Mouse (Mus musculus) ES-E14 (cell line): ENCODE results near the gene Dse.
A peak's percentile ranks its signal among the peaks of the same experiment; 100 is the strongest.

Experiments used
- CHD2 ChIP-seq: IDR thresholded peaks from 2 replicates; pipeline ENCODE4 v1.6.1; 2014; ENCODE audit warnings: mild to moderate bottlenecking, low read depth, low read length, inconsistent platforms
- HCFC1 ChIP-seq: IDR thresholded peaks from 2 replicates; pipeline ENCODE4 v1.6.1; 2012; ENCODE audit warnings: low read length, inconsistent platforms, borderline replicate concordance; ENCODE audit not compliant: insufficient read depth
- ZNF384 ChIP-seq: IDR thresholded peaks from 2 replicates; pipeline ENCODE4 v1.6.1; 2012; ENCODE audit warnings: low read depth, low read length, inconsistent platforms

DNA sequence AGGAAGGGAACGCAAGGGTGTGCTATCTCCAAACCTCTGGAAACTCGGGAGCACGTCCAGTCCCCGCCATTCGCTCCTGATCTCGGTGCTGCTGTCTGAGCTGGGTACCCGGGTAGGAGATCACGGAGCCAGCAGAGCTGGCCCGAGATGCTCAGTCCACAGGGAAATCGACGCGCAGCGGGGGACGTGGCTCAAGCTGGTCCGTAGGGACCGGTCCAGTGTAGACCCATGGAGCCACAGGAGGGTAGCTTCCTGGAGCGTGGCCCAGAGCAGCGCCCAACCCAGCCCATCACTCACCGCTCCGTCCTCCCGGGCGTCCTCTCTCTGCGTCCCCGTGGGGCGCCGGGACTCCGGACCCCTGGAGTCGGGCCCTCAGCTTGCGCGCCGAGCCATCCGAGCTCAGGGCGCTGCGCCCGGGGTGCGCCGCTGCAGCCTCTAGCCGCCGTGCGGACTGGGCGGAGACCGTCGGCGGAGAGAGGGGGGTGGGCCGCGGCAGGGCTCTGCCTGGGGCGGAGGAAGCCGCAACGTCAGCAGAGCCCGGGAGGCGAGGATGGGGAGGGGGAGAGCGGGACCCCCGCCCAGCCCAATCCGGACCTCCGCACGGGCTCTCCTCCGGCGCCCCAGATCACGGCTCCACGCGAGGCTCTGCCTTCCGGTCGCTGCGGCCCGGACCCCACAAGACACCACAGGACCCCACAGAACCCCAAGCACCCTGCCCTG, 572 bp downstream of the Dse start:
- TF ChIP-seq ZNF384, result no peak
- no peak for TF ChIP-seq CHD2
- 0 out of 2 replicates have a peak, but pooled peaks have one; percentile 52 for TF ChIP-seq HCFC1
